Mouse (Mus musculus): ENCODE results near the gene Romo1. TPM values are rescaled to one million over a fixed set of nuclear protein-coding genes. Genes with fewer than 3 reads are reported as not detected.
A peak's percentile ranks its signal among the peaks of the same experiment; 100 is the strongest.

Romo1 gene
- polyA plus RNA-seq, 1 experiment from 2014 or later: 400 TPM

- H3K4me3 ChIP-seq: no peak overlapping the region
- DNase-seq (ENCODE audit: low spot score): no peak
- H3K27ac ChIP-seq (replicated peaks): no peak overlapping the region
- no peaks in the 10 kb centered on the region for H3K27me3 ChIP-seq (replicated peaks; ENCODE audit: low read depth, poor library complexity, severe bottlenecking)
- WGBS: 78% methylated on average over 5 of the region's 5 CpGs
- H3K9me3 ChIP-seq: no peaks in the 10 kb centered on the region
- H3K36me3 ChIP-seq (replicated peaks): peaks cover 61% of the 10 kb centered on the region
- peaks cover 21% of the 10 kb centered on the region for H3K4me1 ChIP-seq
These were observed 2.6 kb downstream of the Romo1 start for GRCm38 (mm10) chr2:156146272-156146989.

GRCm38 (mm10) chr2:156147316-156147915, 3.6 kb downstream of the Romo1 start:
- Histone ChIP-seq H3K4me3 (no peak overlapping the region), H3K27me3 (replicated peaks; ENCODE audit: low read depth, poor library complexity, severe bottlenecking) (no peaks in the 10 kb centered on the region), H3K9me3 (no peaks in the 10 kb centered on the region), H3K4me1 (peaks cover 21% of the 10 kb centered on the region), H3K27ac (replicated peaks) (no peak overlapping the region), H3K36me3 (replicated peaks) (peaks cover 64% of the 10 kb centered on the region)
- 94% methylated on average over 3 of the region's 3 CpGs for WGBS
- no peak for DNase-seq (ENCODE audit: low spot score)

DNA sequence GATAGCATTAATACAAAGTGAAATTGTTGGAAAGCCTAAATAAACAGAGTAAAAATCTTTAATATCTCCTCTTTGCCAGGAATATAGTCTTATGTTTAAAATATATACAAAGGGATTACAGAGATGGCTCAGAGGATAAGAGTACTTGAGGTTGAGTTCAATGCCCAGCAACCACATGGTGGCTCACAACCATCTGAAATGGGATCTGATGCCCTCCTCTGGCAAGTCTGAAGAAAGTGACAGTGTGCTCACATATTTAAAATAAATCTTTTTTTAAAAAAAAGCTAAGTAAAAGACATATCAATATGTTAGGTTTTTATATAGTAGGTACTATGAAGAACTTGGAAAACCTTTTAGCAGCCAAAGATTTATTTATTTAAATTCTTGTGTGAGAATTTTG, 7.7 kb downstream of the Romo1 start:
- no peak for DNase-seq (ENCODE audit: low spot score)
- H3K36me3 ChIP-seq (replicated peaks): peaks cover 100% of the 10 kb centered on the region
- no peaks in the 10 kb centered on the region for H3K4me1 ChIP-seq
- H3K4me3 ChIP-seq: no peak overlapping the region
- no peaks in the 10 kb centered on the region for H3K27me3 ChIP-seq (replicated peaks; ENCODE audit: low read depth, poor library complexity, severe bottlenecking)
- H3K9me3 ChIP-seq: no peaks in the 10 kb centered on the region
- no peak overlapping the region for H3K27ac ChIP-seq (replicated peaks)

DNA sequence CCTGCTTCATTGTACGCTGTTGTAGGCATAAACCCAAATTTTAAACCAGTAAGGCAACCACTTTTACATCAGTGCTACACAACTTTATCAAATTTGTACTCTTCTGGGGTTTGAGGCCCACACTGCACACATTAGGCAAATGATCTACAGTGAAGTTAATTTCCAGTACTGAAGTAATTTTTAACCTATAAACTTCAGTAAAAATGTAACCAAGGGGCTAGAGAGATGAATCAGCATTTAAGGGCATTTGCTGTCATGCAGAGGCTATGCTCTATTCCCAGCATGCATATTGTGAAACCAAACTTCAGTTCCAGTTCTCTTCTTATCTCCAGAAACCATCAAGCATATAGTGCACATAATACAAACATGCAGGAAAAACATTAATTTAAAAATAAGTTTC, 21.6 kb downstream of the Romo1 start:
- Histone ChIP-seq H3K9me3 (no peaks in the 10 kb centered on the region), H3K4me1 (no peaks in the 10 kb centered on the region), H3K27me3 (replicated peaks; ENCODE audit: low read depth, poor library complexity, severe bottlenecking) (no peaks in the 10 kb centered on the region), H3K36me3 (replicated peaks) (peaks cover 100% of the 10 kb centered on the region), H3K4me3 (no peak overlapping the region), H3K27ac (replicated peaks) (no peak overlapping the region)
- 97% methylated on average over 1 of the region's 1 CpGs for WGBS
- DNase-seq (ENCODE audit: low spot score): no peak

- peaks cover 100% of the 10 kb centered on the region for H3K36me3 ChIP-seq (replicated peaks)
- 94% methylated on average over 5 of the region's 5 CpGs for WGBS
- H3K4me1 ChIP-seq: no peaks in the 10 kb centered on the region
- no peak overlapping the region for H3K4me3 ChIP-seq
- DNase-seq (ENCODE audit: low spot score): no peak
- no peaks in the 10 kb centered on the region for H3K9me3 ChIP-seq
- H3K27me3 ChIP-seq (replicated peaks; ENCODE audit: low read depth, poor library complexity, severe bottlenecking): no peaks in the 10 kb centered on the region
- no peak overlapping the region for H3K27ac ChIP-seq (replicated peaks)
These were observed 22.7 kb downstream of the Romo1 start for GRCm38 (mm10) chr2:156166557-156166956.

GRCm38 (mm10) chr2:156177079-156177478, 33.2 kb downstream of the Romo1 start:
- 88% methylated on average over 6 of the region's 6 CpGs for WGBS
- DNase-seq (ENCODE audit: low spot score): no peak
- no peaks in the 10 kb centered on the region for H3K27me3 ChIP-seq (replicated peaks; ENCODE audit: low read depth, poor library complexity, severe bottlenecking)
- no peak overlapping the region for H3K4me3 ChIP-seq
- peaks cover 70% of the 10 kb centered on the region for H3K36me3 ChIP-seq (replicated peaks)
- H3K9me3 ChIP-seq: no peaks in the 10 kb centered on the region
- H3K27ac ChIP-seq (replicated peaks): no peak overlapping the region
- H3K4me1 ChIP-seq: peaks cover 27% of the 10 kb centered on the region

DNA sequence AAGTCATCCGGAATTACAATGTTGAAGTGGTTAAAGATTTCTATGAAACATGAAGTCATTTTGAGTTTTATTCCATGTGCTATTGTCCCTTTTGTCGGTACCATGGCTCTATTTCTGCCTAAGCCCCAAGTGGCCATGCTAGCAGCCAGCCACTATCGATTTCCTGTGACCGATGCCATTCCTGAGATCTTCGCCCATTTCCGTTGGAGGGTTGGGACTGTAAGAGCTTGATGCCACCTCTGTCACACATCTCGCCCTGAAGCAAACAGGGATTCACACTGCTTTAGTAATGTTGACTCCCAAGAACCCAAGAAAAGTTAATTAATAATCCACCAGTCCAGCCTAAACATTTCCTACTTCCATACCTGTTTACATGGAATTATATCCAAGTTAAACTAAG, 33.8 kb downstream of the Romo1 start:
- WGBS: 85% methylated on average over 7 of the region's 7 CpGs
- Histone ChIP-seq H3K36me3 (replicated peaks) (peaks cover 64% of the 10 kb centered on the region), H3K27me3 (replicated peaks; ENCODE audit: low read depth, poor library complexity, severe bottlenecking) (no peaks in the 10 kb centered on the region), H3K27ac (replicated peaks) (no peak overlapping the region), H3K4me3 (peak overlapping the region; percentile 78), H3K4me1 (peaks cover 27% of the 10 kb centered on the region), H3K9me3 (no peaks in the 10 kb centered on the region)
- DNase-seq (ENCODE audit: low spot score): no peak

- peak; percentile 85 for DNase-seq (ENCODE audit: low spot score)
- Histone ChIP-seq H3K4me3 (peak overlapping the region; percentile 78), H3K27me3 (replicated peaks; ENCODE audit: low read depth, poor library complexity, severe bottlenecking) (no peaks in the 10 kb centered on the region), H3K36me3 (replicated peaks) (peaks cover 48% of the 10 kb centered on the region), H3K4me1 (peaks cover 27% of the 10 kb centered on the region), H3K27ac (replicated peaks) (peak overlapping the region; percentile 99), H3K9me3 (no peaks in the 10 kb centered on the region)
- 2% methylated on average over 47 of the region's 47 CpGs for WGBS
These were observed 35.4 kb downstream of the Romo1 start for GRCm38 (mm10) chr2:156179046-156179795.

DNA sequence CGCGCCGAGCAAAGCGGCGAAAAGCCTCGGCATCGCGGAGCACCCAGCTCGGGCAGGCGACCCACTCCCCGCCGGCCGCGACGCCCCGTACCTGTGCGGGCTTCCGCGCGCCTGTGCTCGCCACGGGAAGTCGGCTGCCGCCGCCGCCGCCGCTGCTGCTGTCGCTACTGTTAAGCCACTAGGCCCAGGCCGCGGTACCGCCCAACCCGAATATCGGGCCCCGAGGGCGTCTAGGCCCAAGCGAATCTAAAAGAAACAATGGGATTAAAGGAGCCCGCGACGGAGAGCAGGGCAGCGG, 35.9 kb downstream of the Romo1 start:
- Histone ChIP-seq H3K4me3 (peak overlapping the region; percentile 78), H3K9me3 (no peaks in the 10 kb centered on the region), H3K27ac (replicated peaks) (peak overlapping the region; percentile 99), H3K4me1 (peaks cover 27% of the 10 kb centered on the region), H3K36me3 (replicated peaks) (peaks cover 43% of the 10 kb centered on the region), H3K27me3 (replicated peaks; ENCODE audit: low read depth, poor library complexity, severe bottlenecking) (no peaks in the 10 kb centered on the region)
- no peak for DNase-seq (ENCODE audit: low spot score)
- under 1% methylated on average over 41 of the region's 41 CpGs for WGBS

GRCm38 (mm10) chr2:156180094-156180821, 36.4 kb downstream of the Romo1 start, which contains the start of gene Rbm39:
Gene Rbm39, minus strand, starts transcription at chr2:156180238.
- Histone ChIP-seq H3K4me1 (peaks cover 27% of the 10 kb centered on the region), H3K4me3 (peak within 1 kb of the TSS; percentile 78), H3K9me3 (no peaks in the 10 kb centered on the region), H3K36me3 (replicated peaks) (peaks cover 38% of the 10 kb centered on the region), H3K27me3 (replicated peaks; ENCODE audit: low read depth, poor library complexity, severe bottlenecking) (no peaks in the 10 kb centered on the region), H3K27ac (replicated peaks) (peak within 1 kb of the TSS; percentile 99)
- under 1% methylated on average over 47 of the region's 47 CpGs for WGBS
- DNase-seq (ENCODE audit: low spot score): peak; percentile 100

DNA sequence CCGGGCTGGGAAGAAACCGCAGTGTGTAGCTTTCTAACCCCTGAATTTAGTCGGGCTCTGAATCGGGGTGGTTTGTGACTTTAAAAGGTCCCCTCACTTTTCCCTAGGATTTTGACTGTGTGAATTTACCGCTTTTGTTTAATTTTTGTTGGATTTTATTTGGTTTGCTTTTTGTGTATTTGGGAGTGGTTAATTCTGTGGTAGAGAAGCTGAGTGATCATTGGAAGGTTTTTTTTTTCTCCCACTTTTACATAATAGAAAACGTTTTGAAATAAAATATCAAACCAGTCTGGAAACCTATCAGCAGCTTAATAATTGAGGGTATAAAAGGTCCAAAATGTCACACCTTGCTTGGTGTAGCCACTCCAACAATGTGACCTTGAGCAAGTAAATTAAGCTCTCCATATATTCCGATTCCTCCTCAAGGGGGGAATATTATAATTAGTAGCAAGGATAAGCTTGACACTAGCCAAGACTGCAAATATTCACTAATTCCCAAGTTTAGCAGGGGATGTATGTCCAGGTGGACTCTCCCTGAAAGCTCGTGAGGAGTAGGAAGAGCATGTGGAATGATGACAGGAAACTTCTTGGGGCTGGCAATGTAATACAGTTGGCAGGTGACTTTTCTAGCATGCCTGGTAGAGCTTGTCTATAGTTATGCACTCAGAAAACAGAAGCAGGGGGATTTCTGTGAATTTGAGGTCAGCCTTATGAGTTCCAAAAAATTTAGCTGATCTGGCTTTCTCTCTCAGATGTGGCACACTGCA, 37.2 kb downstream of the Romo1 start:
- Histone ChIP-seq H3K4me3 (peak overlapping the region; percentile 78), H3K4me1 (peaks cover 27% of the 10 kb centered on the region), H3K36me3 (replicated peaks) (peaks cover 31% of the 10 kb centered on the region), H3K9me3 (no peaks in the 10 kb centered on the region), H3K27me3 (replicated peaks; ENCODE audit: low read depth, poor library complexity, severe bottlenecking) (no peaks in the 10 kb centered on the region), H3K27ac (replicated peaks) (peak overlapping the region; percentile 99)
- 19% methylated on average over 8 of the region's 8 CpGs for WGBS
- no peak for DNase-seq (ENCODE audit: low spot score)

DNA sequence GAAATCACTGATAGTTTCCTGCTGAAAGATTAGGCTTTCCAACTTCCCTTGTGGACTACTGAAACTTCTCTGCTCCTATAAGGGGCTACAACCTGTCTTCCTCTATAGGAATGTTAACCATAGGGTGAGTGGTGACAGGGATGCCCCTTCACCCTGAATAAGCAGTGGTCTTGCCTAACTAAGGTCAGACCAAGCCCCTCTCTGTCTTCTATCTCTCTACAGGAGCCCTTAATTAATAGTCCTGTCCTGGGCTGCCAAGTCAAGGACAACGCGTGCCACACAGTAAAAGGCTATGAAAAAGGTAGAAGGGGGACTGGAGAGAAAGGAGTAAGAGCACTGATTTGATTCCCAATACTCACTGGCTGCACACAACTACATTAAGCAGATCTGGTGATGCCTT, 37.8 kb downstream of the Romo1 start:
- WGBS: 61% methylated on average over 2 of the region's 2 CpGs
- H3K36me3 ChIP-seq (replicated peaks): peaks cover 25% of the 10 kb centered on the region
- no peaks in the 10 kb centered on the region for H3K9me3 ChIP-seq
- H3K27me3 ChIP-seq (replicated peaks; ENCODE audit: low read depth, poor library complexity, severe bottlenecking): no peaks in the 10 kb centered on the region
- no peak overlapping the region for H3K4me3 ChIP-seq
- H3K4me1 ChIP-seq: peaks cover 24% of the 10 kb centered on the region
- H3K27ac ChIP-seq (replicated peaks): no peak overlapping the region
- DNase-seq (ENCODE audit: low spot score): no peak

All from embryonic facial prominence, embryonic 10.5 days (tissue).